Mouse (Mus musculus) ovary, postnatal 10 days (tissue): ENCODE measurements at regions not wholly inside any gene's neighbourhood (a gene's known extent, or its start where the extent isn't known, plus 50 kb on each side); places are given as distances from the start of the nearest gene placed in this dataset.

Experiments
- DNase-seq: peaks from one replicate; pipeline ENCODE4 v3.0.0; 2022; ENCODE audit warnings: low spot score

- no peak for DNase-seq
These were observed 657.0 kb downstream of the Mecom start for GRCm38 (mm10) chr3:29890764-29891163.

- DNase-seq, result no peak
These were observed 657.5 kb downstream of the Mecom start for GRCm38 (mm10) chr3:29890286-29890685.

GRCm38 (mm10) chr3:29889638-29890037, 658.2 kb downstream of the Mecom start:
- no peak for DNase-seq

GRCm38 (mm10) chr3:29879966-29880365, 667.8 kb downstream of the Mecom start:
- DNase-seq, result no peak

GRCm38 (mm10) chr3:29875768-29876167, 672.0 kb downstream of the Mecom start:
- DNase-seq, result no peak

- DNase-seq, result no peak
These were observed 685.4 kb downstream of the Mecom start for GRCm38 (mm10) chr3:29862437-29862836.

GRCm38 (mm10) chr3:29852465-29852864, 695.3 kb downstream of the Mecom start:
- no peak for DNase-seq

- DNase-seq, result no peak
These were observed 712.4 kb downstream of the Mecom start for GRCm38 (mm10) chr3:29835432-29835831.

- no peak for DNase-seq
These were observed 712.9 kb downstream of the Mecom start for GRCm38 (mm10) chr3:29834884-29835283.

- DNase-seq, result no peak
These were observed 716.5 kb downstream of the Mecom start for GRCm38 (mm10) chr3:29831346-29831745.

- DNase-seq, result no peak
These were observed 725.0 kb downstream of the Mecom start for GRCm38 (mm10) chr3:29822622-29823370.

- no peak for DNase-seq
These were observed 730.8 kb downstream of the Mecom start for GRCm38 (mm10) chr3:29816964-29817363.

- no peak for DNase-seq
These were observed 731.5 kb downstream of the Egfem1 start for GRCm38 (mm10) chr3:29813276-29813675.

GRCm38 (mm10) chr3:29812480-29813240, 730.8 kb downstream of the Egfem1 start:
- DNase-seq, result no peak

- no peak for DNase-seq
These were observed 724.2 kb downstream of the Egfem1 start for GRCm38 (mm10) chr3:29806046-29806445.

GRCm38 (mm10) chr3:29803456-29803855, 721.6 kb downstream of the Egfem1 start:
- DNase-seq, result no peak

GRCm38 (mm10) chr3:29801081-29801480, 719.3 kb downstream of the Egfem1 start:
- DNase-seq, result no peak

GRCm38 (mm10) chr3:29774365-29774764, 692.5 kb downstream of the Egfem1 start:
- no peak for DNase-seq

GRCm38 (mm10) chr3:29771194-29771593, 689.4 kb downstream of the Egfem1 start:
- no peak for DNase-seq

- no peak for DNase-seq
These were observed 686.8 kb downstream of the Egfem1 start for GRCm38 (mm10) chr3:29768592-29768991.

- no peak for DNase-seq
These were observed 682.2 kb downstream of the Egfem1 start for GRCm38 (mm10) chr3:29764021-29764420.

- DNase-seq, result peak; percentile 27
These were observed 676.1 kb downstream of the Egfem1 start for GRCm38 (mm10) chr3:29757821-29758494.
